Mouse (Mus musculus) small intestine, adult 2 months (tissue): Measurements from ENCODE around the gene Atn1.

ENCODE experiments used
- CTCF ChIP-seq: fragments of 200-500 bp; IDR thresholded peaks from 2 replicates; pipeline ENCODE4 v1.5.1; 2012; ENCODE audit warnings: low read depth, mild to moderate bottlenecking, control low read depth, inconsistent platforms, low read length, moderate library complexity, mixed read lengths; ENCODE audit not compliant: insufficient replicate concordance, insufficient read length; ENCODE audit errors: extremely low read depth
- POLR2A ChIP-seq: fragments of 200-500 bp; IDR thresholded peaks from 2 replicates; pipeline ENCODE4 v1.6.1; 2012; ENCODE audit warnings: low read depth, mild to moderate bottlenecking, control low read depth, inconsistent platforms, low read length, moderate library complexity

- TF ChIP-seq CTCF (no peak), POLR2A (peak; percentile 45; the same call in 1 of the 2 replicates)
Observed at GRCm38 (mm10) chr6:124732476-124733370, 23.6 kb downstream of the Atn1 start.
